Mouse (Mus musculus) frontal cortex, postnatal 14 days (tissue): ENCODE results near the gene 1110017D15Rik.
A peak's percentile ranks its signal among the peaks of the same experiment; 100 is the strongest.

Experiments used
- DNase-seq, 2 experiments: peaks; one replicate each; pipeline ENCODE4 v3.0.0; 2022; ENCODE audit warnings: low spot score in 2 of 2

Gene 1110017D15Rik

DNA sequence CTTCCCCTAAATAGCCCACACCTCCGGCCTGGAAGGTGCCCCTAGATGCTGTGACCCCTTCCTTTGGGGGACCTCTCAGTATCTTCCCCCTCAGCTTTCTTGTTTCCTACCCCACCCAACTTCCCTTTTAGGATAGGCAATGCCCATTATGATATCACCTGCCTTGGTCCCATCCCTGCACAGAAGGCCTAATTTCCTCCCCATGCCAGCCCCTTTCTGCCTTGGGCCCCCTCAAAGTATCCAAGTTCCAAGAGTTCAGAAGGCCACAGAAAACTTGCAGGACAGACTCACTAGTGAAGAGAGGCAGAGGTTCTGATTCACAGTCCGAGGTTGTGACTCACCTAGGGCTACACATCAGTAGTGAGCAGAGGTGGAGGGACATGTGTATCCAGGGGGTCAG lies at the start of gene 1110017D15Rik:
TSS of gene 1110017D15Rik (minus strand) at position 101 of the 400 bp plus-strand sequence.
- DNase-seq: no peak

- DNase-seq: peak in 1 of 2 experiments; percentile 39
Measured at GRCm38 (mm10) chr4:41566123-41566522, 49.0 kb upstream of the 1110017D15Rik start.

DNA sequence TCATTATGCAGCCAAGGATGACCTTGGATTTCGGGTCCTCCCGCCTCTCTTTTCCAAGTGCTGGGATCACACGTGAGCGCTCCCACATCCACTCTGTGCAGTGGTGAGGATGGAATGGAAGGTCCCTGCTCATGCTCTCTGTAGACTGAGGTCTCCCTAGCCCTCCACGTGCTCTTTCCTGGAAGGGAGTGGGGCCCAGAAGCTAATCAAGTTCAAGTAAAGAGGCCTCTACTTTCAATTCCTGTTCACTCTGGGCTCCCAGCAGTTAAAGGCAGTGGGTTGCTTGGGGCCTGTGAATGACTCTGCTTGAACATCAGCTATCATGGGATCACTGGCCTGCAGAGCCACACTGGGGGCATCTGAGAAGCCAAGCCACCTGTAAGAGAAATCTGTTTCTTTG lies 46.2 kb upstream of the 1110017D15Rik start:
- no peak for DNase-seq

DNA sequence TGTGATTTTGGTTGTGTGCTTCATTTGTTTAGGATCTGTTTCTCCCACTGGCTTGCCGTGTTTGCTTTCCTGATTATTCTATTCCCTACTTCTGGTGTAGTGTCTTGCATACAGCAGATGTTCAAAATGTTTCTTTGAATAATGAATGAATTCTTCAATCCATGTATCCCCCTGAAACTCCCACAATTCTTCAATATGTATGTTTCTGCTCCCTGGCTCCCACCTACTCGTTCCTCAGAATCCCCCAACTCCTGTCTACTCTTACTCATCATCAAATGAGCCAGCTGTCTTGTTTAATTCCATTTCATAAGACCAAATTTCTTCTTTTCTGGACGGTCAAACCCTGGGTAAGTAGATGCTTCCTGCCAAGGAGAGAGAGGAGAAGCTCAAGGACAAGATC lies 40.0 kb upstream of the 1110017D15Rik start:
- DNase-seq: no peak

GRCm38 (mm10) chr4:41556311-41556953 lies 39.3 kb upstream of the 1110017D15Rik start:
- DNase-seq: no peak

GRCm38 (mm10) chr4:41554994-41555663 lies 38.0 kb upstream of the 1110017D15Rik start:
- DNase-seq: no peak

- DNase-seq: no peak
Measured at GRCm38 (mm10) chr4:41553116-41553515, 36.0 kb upstream of the 1110017D15Rik start.

GRCm38 (mm10) chr4:41552529-41552928 lies 35.4 kb upstream of the 1110017D15Rik start:
- DNase-seq: peak; percentile 56 to 71

GRCm38 (mm10) chr4:41547086-41547485 lies 30.0 kb upstream of the 1110017D15Rik start:
- no peak for DNase-seq

- DNase-seq: no peak
Measured at GRCm38 (mm10) chr4:41545985-41546384, 28.9 kb upstream of the 1110017D15Rik start.

DNA sequence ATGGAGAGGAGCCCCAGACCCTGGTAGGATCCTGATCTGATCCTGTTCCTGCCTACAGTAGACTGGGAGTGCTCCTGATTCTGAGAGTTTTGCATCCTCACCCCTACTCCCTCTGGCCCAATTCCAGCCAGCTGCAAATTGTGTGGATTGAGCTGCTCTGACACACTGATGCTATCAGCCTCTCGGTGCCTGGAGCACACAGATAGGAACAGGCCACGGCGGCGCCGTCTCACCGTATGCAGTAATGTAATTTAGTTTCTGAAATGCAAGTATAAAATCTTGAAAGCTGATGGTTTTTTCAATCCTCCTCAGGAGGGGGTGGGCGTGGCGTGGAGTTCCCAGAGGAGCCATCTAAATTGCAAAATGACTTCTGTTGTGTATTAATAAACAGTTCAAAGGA lies 25.0 kb upstream of the 1110017D15Rik start:
- DNase-seq: no peak

- no peak for DNase-seq
Measured at GRCm38 (mm10) chr4:41534866-41535265, 17.7 kb upstream of the 1110017D15Rik start.

- no peak for DNase-seq
Measured at GRCm38 (mm10) chr4:41532420-41532819, 15.3 kb upstream of the 1110017D15Rik start.

GRCm38 (mm10) chr4:41527996-41528395 lies 10.9 kb upstream of the 1110017D15Rik start:
- DNase-seq: no peak

DNA sequence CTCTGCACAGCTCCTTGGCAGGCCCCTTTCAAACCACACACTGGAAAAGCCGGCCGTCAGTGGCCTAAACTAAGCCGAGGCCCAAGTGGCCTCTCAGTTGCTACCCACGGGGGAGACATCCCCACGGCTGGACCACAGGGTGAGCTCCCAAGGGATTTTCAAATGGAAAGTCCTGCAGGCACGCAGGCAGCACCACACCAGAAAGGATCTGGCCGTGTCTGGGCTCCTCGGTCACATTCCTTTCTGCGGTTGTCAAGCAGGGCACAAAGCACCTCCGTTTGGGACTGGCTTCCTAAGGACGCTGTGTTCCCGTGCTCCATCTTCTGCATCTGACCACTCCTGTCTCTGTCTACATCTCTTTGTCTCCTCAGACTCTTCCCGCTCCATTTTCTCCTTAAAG lies 9.9 kb upstream of the 1110017D15Rik start:
- DNase-seq: no peak

DNA sequence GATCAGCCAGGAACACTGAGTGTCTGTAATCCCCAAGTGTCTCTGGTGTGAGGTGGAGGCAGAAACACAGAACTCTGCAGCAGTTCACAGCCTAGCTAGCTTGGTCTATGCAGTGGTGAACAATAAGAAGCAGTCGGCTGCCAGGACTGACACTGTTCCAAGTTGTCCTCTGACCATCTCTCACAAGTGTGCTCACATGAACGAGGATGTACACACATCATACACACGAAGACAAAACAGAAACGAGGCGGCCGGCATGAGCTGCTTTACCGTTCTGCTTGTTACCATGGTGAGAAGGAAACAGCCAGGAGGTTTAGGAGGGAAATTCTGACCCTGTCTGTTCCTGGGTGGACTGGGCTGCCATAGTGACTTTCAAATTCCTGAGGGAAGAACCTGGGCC lies 9.4 kb upstream of the 1110017D15Rik start:
- DNase-seq: no peak

DNA sequence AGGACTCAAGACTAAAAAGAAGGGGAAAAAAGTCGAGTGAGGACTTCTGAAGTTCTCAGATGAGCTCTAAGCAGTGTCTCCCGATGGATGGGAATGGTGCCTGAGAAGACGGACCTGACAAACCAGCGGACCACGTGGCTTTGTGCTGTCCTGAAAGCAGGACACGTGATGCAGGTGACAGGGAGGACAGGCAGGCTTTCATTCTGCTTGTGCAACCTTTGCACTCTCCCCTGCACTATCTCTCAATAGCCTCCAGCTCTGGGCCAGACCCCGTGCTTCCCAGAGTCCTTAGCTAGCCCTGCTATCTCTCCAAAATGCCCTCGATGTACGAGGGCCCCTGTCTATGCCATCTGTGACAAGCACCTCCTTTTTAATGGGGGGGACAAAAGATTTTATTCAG lies 7.7 kb upstream of the 1110017D15Rik start:
- DNase-seq: no peak

DNA sequence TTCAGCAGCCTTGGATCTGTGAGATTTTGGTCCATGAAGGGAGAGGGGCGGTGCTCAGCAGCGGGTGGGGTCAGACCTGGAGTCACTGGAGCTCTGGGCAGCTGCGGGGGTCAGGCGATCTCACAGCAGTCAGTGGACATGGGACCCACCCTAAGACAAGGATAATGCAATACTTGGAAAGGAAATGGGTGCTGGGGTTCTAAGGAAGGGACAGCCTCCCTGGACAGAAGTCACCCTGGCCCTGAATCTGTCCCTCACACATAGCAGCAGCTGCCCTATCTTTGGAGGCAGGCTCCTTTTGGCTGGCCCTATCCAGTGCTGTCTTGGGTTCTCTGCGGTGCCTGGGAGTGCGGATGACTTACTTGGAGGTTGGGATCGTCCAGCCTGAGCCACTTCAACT lies 6.7 kb upstream of the 1110017D15Rik start:
- no peak for DNase-seq

GRCm38 (mm10) chr4:41522788-41523187 lies 5.7 kb upstream of the 1110017D15Rik start:
- DNase-seq: no peak

- no peak for DNase-seq
Measured at GRCm38 (mm10) chr4:41522136-41522535, 5.0 kb upstream of the 1110017D15Rik start.

GRCm38 (mm10) chr4:41520641-41521040 lies 3.5 kb upstream of the 1110017D15Rik start:
- DNase-seq: no peak

GRCm38 (mm10) chr4:41519195-41519594 lies 2.1 kb upstream of the 1110017D15Rik start:
- DNase-seq: no peak

GRCm38 (mm10) chr4:41518349-41518748 lies 1.2 kb upstream of the 1110017D15Rik start:
- no peak for DNase-seq
